Mouse (Mus musculus): ENCODE results near the gene Rfx3. TPM values are rescaled to one million over a fixed set of nuclear protein-coding genes. Genes with fewer than 3 reads are reported as not detected.

Gene Rfx3
- polyA plus RNA-seq, 1 experiment from 2014 or later, result 26.8 TPM

DNA sequence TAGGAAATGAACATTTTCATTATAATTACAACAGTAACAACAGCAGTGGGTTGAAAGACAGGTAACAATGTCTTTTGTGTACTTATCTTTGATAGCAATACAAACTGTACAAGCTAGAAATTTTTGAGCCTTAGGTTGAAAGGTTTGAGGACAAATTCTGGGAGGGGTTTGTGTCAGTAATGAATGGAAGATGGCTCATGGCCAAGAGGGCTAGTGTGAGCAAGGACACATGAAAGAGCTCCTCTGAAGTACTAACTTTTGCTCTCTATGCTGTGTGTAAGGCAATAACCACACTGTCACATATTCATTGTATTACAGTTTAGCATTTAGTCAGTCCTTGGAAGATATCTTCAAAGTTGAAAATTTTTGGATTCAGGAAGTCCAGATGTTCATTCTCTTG, 193.3 kb downstream of the Rfx3 start:
- Histone ChIP-seq H3K27me3 (replicated peaks) (no peaks in the 10 kb centered on the region), H3K4me3 (no peak overlapping the region), H3K9ac (no peak overlapping the region), H3K4me2 (replicated peaks) (no peak overlapping the region), H3K36me3 (peaks cover 6% of the 10 kb centered on the region), H3K27ac (no peak overlapping the region), H3K9me3 (no peaks in the 10 kb centered on the region), H3K4me1 (no peaks in the 10 kb centered on the region)
- no peak for ATAC-seq (ENCODE audit: low FRiP score, low read depth)

DNA sequence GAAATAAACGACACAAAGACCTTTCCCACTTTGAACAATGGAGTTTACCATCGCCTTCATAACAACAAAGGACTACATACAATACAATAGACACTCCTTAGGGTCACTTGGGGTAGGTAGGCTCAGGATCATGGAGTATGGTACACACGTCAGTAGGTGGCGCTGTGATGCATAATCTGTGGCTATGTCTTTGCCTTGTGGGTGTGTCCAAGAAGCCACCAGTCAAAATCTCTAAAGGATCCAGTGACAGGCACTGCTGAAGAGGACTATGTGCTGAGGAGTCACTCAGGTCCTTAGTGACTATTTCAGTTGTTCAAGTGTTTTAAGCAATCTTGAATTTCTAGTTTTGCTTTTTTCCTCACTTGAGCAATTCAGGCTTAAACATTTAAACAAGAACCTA, 230.9 kb downstream of the Rfx3 start:
- 56% methylated on average over 4 of the region's 4 CpGs for WGBS
- Histone ChIP-seq H3K27ac (no peak overlapping the region), H3K9ac (no peak overlapping the region), H3K4me3 (no peak overlapping the region), H3K4me2 (replicated peaks) (no peak overlapping the region), H3K27me3 (replicated peaks) (no peaks in the 10 kb centered on the region), H3K36me3 (peaks cover 17% of the 10 kb centered on the region; the same call in 1 of the 2 replicates), H3K4me1 (peaks cover 5% of the 10 kb centered on the region; the same call in 1 of the 2 replicates), H3K9me3 (no peaks in the 10 kb centered on the region)
- no peak for ATAC-seq (ENCODE audit: low FRiP score, low read depth)

DNA sequence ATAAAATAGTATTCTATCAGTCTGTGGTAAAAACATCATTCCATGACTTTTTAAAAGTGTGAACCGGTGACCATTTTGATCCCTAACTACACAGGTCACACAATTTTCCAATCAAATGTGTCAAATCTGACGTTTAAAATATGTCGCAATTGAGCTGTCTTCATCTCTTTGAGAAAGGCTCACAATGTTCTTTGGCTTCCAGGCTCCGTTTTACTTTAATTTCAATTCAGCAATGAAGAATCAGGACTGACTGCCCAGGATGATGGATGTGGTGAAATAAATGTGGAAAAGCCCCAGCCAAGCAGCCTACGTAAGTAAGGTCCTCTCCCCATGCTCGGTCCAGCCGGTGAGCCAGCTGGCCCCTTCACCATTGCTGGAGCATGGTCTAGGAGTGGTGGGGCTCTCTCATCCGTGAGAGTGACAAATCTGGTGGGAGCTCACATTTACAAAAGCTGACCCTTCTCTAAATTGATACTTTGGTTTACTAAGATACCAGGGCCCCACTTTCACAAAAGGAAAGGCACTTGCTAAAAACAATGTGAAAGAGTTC, 240.2 kb downstream of the Rfx3 start:
- no peak overlapping the region for H3K27ac ChIP-seq
- ATAC-seq (ENCODE audit: low FRiP score, low read depth), result no peak
- H3K9ac ChIP-seq, result no peak overlapping the region
- H3K4me1 ChIP-seq, result no peaks in the 10 kb centered on the region
- no peak overlapping the region for H3K4me3 ChIP-seq
- peaks cover 17% of the 10 kb centered on the region for H3K36me3 ChIP-seq
- H3K4me2 ChIP-seq (replicated peaks), result no peak overlapping the region
- H3K27me3 ChIP-seq (replicated peaks), result no peaks in the 10 kb centered on the region
- WGBS, result 80% methylated on average over 8 of the region's 8 CpGs
- H3K9me3 ChIP-seq, result no peaks in the 10 kb centered on the region

DNA sequence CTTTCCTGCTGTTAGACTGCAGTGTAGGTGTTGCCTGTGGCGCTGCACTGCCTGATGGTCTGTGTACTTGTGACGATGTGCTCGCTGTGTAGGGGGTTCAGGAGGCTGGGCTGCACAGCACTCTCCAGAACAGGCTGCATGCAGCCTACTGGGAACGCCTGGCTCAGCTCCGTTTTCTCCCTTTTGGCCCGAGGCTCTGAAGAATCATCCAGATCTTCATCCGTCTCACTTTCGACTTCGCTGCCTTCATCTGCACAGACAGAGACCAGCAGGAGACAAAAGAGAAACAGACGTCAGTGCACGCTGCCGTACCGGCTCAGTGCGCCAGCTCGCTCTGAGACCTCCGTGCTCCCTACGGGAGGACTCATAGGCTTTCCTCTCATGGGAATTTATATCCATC, 242.5 kb downstream of the Rfx3 start:
- Histone ChIP-seq H3K4me1 (no peaks in the 10 kb centered on the region), H3K4me2 (replicated peaks) (no peak overlapping the region), H3K27me3 (replicated peaks) (no peaks in the 10 kb centered on the region), H3K4me3 (no peak overlapping the region), H3K27ac (no peak overlapping the region), H3K9ac (no peak overlapping the region), H3K9me3 (no peaks in the 10 kb centered on the region), H3K36me3 (peaks cover 17% of the 10 kb centered on the region)
- 78% methylated on average over 17 of the region's 17 CpGs for WGBS
- no peak for ATAC-seq (ENCODE audit: low FRiP score, low read depth)

DNA sequence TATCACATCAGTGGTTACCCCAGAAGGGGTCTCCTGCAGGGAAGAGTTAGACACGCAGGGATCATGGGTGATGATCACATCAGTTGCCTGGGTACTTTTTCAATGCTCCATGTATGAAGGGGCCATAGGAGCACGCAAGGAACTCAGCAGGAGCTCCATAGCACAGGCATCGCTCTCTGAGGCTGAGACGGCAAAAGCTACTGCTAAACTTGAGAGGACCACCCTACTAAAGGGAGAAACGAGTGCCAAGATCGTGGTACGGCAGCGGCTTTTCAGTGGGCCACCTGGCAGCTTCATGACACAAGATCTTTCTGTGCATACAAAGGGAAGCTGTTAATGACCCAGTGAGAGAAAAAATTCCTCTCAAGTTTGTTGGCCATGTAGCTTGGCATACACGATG, 250.7 kb downstream of the Rfx3 start:
- Histone ChIP-seq H3K36me3 (no peaks in the 10 kb centered on the region), H3K27ac (no peak overlapping the region), H3K4me1 (no peaks in the 10 kb centered on the region), H3K9ac (no peak overlapping the region), H3K27me3 (replicated peaks) (no peaks in the 10 kb centered on the region), H3K9me3 (no peaks in the 10 kb centered on the region), H3K4me2 (replicated peaks) (no peak overlapping the region), H3K4me3 (no peak overlapping the region)
- 91% methylated on average over 9 of the region's 9 CpGs for WGBS
- ATAC-seq (ENCODE audit: low FRiP score, low read depth), result no peak

DNA sequence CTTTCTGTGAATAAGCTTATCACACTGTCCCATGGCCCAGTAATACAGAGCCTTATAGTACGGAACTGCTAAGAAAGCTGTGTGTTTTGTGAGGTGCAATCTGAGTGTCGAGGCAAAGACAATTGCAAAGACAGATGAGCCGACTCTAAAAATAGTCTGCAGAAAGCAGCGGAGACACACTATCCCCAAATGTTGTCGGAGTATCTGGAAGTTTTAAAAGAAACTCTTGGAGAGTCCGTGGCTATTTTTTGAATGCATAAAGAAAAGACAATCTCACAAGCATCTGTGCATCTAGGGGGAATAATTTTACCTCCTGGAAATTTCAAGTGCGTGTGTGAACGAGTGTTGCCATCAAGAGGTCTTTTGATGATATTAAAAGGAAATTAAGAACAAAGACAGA, 251.6 kb downstream of the Rfx3 start:
- 85% methylated on average over 8 of the region's 8 CpGs for WGBS
- no peaks in the 10 kb centered on the region for H3K9me3 ChIP-seq
- no peak overlapping the region for H3K4me3 ChIP-seq
- no peak for ATAC-seq (ENCODE audit: low FRiP score, low read depth)
- H3K27me3 ChIP-seq (replicated peaks), result no peaks in the 10 kb centered on the region
- no peaks in the 10 kb centered on the region for H3K4me1 ChIP-seq
- H3K4me2 ChIP-seq (replicated peaks), result no peak overlapping the region
- H3K9ac ChIP-seq, result no peak overlapping the region
- no peaks in the 10 kb centered on the region for H3K36me3 ChIP-seq
- no peak overlapping the region for H3K27ac ChIP-seq

DNA sequence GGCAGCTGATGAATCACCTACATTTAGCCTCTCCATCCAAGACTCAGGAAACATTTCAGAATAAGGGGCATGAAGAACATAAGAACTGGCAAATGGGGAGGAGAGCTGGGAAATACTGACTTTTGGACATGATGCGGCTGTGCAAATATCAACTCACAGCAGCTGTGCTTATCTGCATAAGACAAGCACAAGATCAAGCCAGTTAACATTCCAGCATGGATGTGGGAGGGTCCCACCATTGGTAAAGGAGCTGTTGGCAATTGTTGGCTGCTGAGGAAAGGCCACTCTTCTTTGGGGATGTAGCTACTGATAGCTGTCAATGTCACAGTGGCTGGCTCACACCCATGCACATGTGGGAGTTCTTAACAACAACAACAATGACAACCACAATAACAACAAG, 263.7 kb downstream of the Rfx3 start:
- 95% methylated on average over 1 of the region's 1 CpGs for WGBS
- Histone ChIP-seq H3K9ac (no peak overlapping the region), H3K27me3 (replicated peaks) (no peaks in the 10 kb centered on the region), H3K4me2 (replicated peaks) (no peak overlapping the region), H3K4me3 (no peak overlapping the region), H3K27ac (no peak overlapping the region), H3K9me3 (no peaks in the 10 kb centered on the region), H3K4me1 (no peaks in the 10 kb centered on the region), H3K36me3 (no peaks in the 10 kb centered on the region)
- ATAC-seq (ENCODE audit: low FRiP score, low read depth), result no peak

DNA sequence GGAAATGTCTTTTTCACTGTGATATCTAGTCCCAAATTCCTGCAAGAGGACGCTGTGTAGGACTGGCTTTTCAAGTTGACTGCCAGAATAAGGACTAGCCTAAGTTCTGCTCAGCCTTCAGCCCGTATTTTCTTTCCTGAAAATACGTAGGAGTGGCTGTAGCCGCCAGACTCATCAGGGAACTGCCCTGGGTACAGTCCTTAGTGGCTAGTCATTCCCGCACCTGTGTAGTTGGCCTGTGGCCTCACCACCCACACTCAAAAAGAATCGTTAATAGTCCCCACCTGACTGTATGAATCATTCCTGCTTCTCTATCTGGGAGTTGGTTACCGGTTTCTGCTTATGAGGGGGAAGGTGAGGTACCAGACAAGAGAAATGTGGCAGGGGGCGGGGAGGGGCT, 272.1 kb downstream of the Rfx3 start:
- no peak overlapping the region for H3K4me2 ChIP-seq (replicated peaks)
- H3K27me3 ChIP-seq (replicated peaks), result no peaks in the 10 kb centered on the region
- no peaks in the 10 kb centered on the region for H3K4me1 ChIP-seq
- H3K36me3 ChIP-seq, result no peaks in the 10 kb centered on the region
- 75% methylated on average over 8 of the region's 8 CpGs for WGBS
- H3K9me3 ChIP-seq, result no peaks in the 10 kb centered on the region
- H3K9ac ChIP-seq, result no peak overlapping the region
- H3K4me3 ChIP-seq, result no peak overlapping the region
- ATAC-seq (ENCODE audit: low FRiP score, low read depth), result no peak
- H3K27ac ChIP-seq, result no peak overlapping the region

DNA sequence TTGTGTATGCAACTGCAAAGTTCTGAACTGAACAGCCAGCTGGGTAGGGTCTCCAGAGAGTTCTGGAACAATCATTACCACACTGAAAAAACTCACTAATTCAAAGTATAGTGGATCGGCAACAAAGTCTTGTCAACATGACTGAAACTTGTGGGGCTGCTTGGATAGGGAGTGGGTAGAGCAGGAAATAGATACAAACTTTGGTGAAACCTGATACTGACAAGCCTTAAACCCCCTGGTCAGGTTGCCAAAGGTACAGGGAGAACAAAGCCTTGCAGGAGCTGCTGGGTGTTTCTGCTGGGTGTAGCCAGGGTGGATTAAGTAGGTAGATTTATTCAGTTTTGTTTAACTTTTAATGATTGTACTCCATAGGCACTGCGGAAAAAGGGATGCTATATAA, 274.4 kb downstream of the Rfx3 start:
- H3K9ac ChIP-seq, result no peak overlapping the region
- H3K4me2 ChIP-seq (replicated peaks), result no peak overlapping the region
- no peaks in the 10 kb centered on the region for H3K36me3 ChIP-seq
- no peak overlapping the region for H3K4me3 ChIP-seq
- H3K9me3 ChIP-seq, result no peaks in the 10 kb centered on the region
- no peaks in the 10 kb centered on the region for H3K4me1 ChIP-seq
- WGBS, result 91% methylated on average over 2 of the region's 2 CpGs
- no peak for ATAC-seq (ENCODE audit: low FRiP score, low read depth)
- no peak overlapping the region for H3K27ac ChIP-seq
- H3K27me3 ChIP-seq (replicated peaks), result no peaks in the 10 kb centered on the region

DNA sequence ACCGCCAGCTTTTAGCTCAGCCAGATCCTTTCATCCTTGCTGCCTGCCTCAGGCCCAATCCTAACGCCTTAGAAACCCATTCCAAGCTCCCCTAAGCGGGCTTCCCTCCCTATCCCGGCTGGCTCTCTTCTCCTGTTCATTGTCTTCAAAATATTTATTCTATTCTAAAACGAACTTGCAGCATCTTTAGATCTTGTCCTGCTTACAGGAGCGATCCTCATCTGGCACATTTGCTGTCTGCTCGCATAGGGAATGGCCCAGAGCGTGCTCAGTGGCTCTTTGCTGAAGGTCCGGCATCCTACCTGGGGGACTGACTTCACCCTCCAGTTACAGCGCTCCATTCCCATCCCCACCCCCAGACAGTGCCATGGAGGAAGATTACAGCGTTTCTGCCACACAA, 292.0 kb downstream of the Rfx3 start:
- H3K27me3 ChIP-seq (replicated peaks), result no peaks in the 10 kb centered on the region
- H3K27ac ChIP-seq, result no peak overlapping the region
- H3K9me3 ChIP-seq, result no peaks in the 10 kb centered on the region
- no peak overlapping the region for H3K9ac ChIP-seq
- no peak for ATAC-seq (ENCODE audit: low FRiP score, low read depth)
- no peaks in the 10 kb centered on the region for H3K36me3 ChIP-seq
- 82% methylated on average over 11 of the region's 11 CpGs for WGBS
- no peak overlapping the region for H3K4me2 ChIP-seq (replicated peaks)
- H3K4me3 ChIP-seq, result no peak overlapping the region
- H3K4me1 ChIP-seq, result no peaks in the 10 kb centered on the region

DNA sequence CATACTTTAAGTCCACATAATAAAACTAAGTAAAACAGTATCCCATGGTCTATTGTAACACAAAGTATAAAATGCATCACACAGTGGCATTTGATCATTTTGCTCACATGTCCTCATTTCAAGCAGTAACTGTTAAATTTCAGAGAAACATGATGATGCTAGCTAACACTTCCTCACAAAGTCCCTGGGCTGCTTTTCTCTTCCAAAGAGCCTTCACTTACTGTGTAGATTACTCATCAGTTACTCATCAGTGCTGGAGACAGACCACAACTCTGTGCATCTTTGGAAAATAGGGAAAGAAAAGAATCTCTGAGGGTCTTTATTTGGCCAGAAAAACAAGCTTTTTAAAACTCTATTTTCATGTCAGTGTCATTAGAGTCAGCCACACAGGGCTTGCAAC, 294.7 kb downstream of the Rfx3 start:
- ATAC-seq (ENCODE audit: low FRiP score, low read depth), result no peak
- H3K27ac ChIP-seq, result no peak overlapping the region
- no peaks in the 10 kb centered on the region for H3K4me1 ChIP-seq
- H3K4me2 ChIP-seq (replicated peaks), result no peak overlapping the region
- H3K9me3 ChIP-seq, result no peaks in the 10 kb centered on the region
- no peaks in the 10 kb centered on the region for H3K36me3 ChIP-seq
- H3K9ac ChIP-seq, result no peak overlapping the region
- no peaks in the 10 kb centered on the region for H3K27me3 ChIP-seq (replicated peaks)
- H3K4me3 ChIP-seq, result no peak overlapping the region
